In the genomic region with DNA sequence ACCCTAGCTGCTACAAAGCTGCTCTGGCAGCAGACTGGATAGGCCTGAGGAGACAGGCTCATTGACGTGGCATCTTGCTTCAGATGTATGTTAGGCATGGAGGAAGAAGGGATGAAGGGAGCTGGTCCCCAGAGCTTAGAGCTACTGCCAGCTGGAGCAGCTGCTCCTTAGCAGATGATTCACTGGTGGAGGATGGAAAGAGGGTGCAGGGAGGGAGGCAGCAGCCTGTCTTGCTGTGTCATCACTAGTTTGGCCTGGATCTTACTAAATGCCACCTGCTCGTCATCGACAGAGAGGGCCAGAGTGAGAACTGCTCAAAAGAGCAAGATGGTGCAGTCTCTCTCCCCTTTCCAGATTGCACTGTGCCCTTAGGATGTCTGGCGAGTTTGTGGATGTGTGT, we compare ENCODE assay signal across 11 mouse cellular contexts. TPM values are rescaled to one million over a fixed set of nuclear protein-coding genes. Genes with fewer than 3 reads are reported as not detected.
DNase-seq lines count a peak whose midpoint lies in the region; ATAC-seq and TF ChIP-seq lines count a peak whose summit lies in the region.
"Had no signal": no experiment of that assay in that cellular context is flagged by ENCODE, and none has a peak within 500 bp of the region (broad histone marks: within the 10 kb centered on the region; RNA-seq: fewer than 3 reads in every experiment).

No protein-coding gene starts in this region.

- peak; percentile 58 for DNase-seq in adrenal gland, adult 8-10 months
- DNase-seq in frontal cortex, adult 2 months (ENCODE audit: extremely low spot score in 1 of 2, low spot score in 1 of 2) = peak; percentile 75 to 85
- DNase-seq in left cerebral cortex, postnatal 4 days = peak; percentile 20
- no peak for DNase-seq in urinary bladder, postnatal 14 days (ENCODE audit: low spot score)
- DNase-seq in urinary bladder, postnatal 10 days (ENCODE audit: low spot score) = no peak
- DNase-seq: retina, postnatal 1 day had no signal

- no peak for ATAC-seq in forebrain, embryonic 15.5 days (replicated peaks)
- ATAC-seq in forebrain, embryonic 12.5 days (ENCODE audit: low FRiP score) = no peak
- no peak for ATAC-seq in intestine, postnatal 0 days

- intact Hi-C loops in left cerebral cortex, postnatal 4 days (cut with DNase I) = no loop called here

- peaks cover 69% of the 10 kb centered on the region for H3K36me3 ChIP-seq in forebrain, embryonic 15.5 days
- peaks cover 80% of the 10 kb centered on the region for H3K36me3 ChIP-seq in forebrain, embryonic 12.5 days (replicated peaks)
- peaks cover 71% of the 10 kb centered on the region for H3K36me3 ChIP-seq in intestine, postnatal 0 days (ENCODE audit: control insufficient read depth, insufficient read depth)

- H3K9me3 ChIP-seq in forebrain, embryonic 15.5 days = no peaks in the 10 kb centered on the region
- no peaks in the 10 kb centered on the region for H3K9me3 ChIP-seq in forebrain, embryonic 12.5 days
- H3K9me3 ChIP-seq in intestine, postnatal 0 days (ENCODE audit: control insufficient read depth) = no peaks in the 10 kb centered on the region
- H3K9me3 ChIP-seq: midbrain, embryonic 12.5 days had no signal

- H3K4me3 ChIP-seq in forebrain, embryonic 15.5 days = no peak overlapping the region
- no peak overlapping the region for H3K4me3 ChIP-seq in forebrain, embryonic 12.5 days (replicated peaks)
- H3K4me3 ChIP-seq in intestine, postnatal 0 days (ENCODE audit: low read depth, low read length) = no peak overlapping the region
- H3K4me3 ChIP-seq: midbrain, embryonic 12.5 days had no signal

- H3K9ac ChIP-seq in forebrain, embryonic 15.5 days (replicated peaks) = no peak overlapping the region
- no peak overlapping the region for H3K9ac ChIP-seq in forebrain, embryonic 12.5 days
- no peak overlapping the region for H3K9ac ChIP-seq in intestine, postnatal 0 days (ENCODE audit: low read depth, low read length)
- H3K9ac ChIP-seq: hindbrain, embryonic 14.5 days; midbrain, embryonic 12.5 days had no signal

- no peak for TF ChIP-seq CTCF in intestine, postnatal 0 days (IDR thresholded peaks at IDR 0.05; ENCODE audit: low read depth)

- peak overlapping the region; percentile 36; the same call in 1 of the 2 replicates for H3K27ac ChIP-seq in forebrain, embryonic 15.5 days (replicated peaks)
- no peak overlapping the region for H3K27ac ChIP-seq in forebrain, embryonic 12.5 days
- H3K27ac ChIP-seq in intestine, postnatal 0 days (ENCODE audit: low read depth, low read length) = no peak overlapping the region
- H3K27ac ChIP-seq: hindbrain, embryonic 14.5 days; midbrain, embryonic 12.5 days had no signal

- 72% methylated on average over 4 of the region's 4 CpGs for WGBS in forebrain, embryonic 15.5 days
- 85% methylated on average over 4 of the region's 4 CpGs for WGBS in forebrain, embryonic 12.5 days
- WGBS in intestine, postnatal 0 days = 72% methylated on average over 4 of the region's 4 CpGs

- H3K4me1 ChIP-seq in forebrain, embryonic 15.5 days = peaks cover 25% of the 10 kb centered on the region
- peaks cover 24% of the 10 kb centered on the region for H3K4me1 ChIP-seq in forebrain, embryonic 12.5 days
- H3K4me1 ChIP-seq in intestine, postnatal 0 days (replicated peaks; ENCODE audit: control insufficient read depth, insufficient read depth, low read length) = no peaks in the 10 kb centered on the region

- H3K4me2 ChIP-seq in forebrain, embryonic 15.5 days (replicated peaks) = no peak overlapping the region
- H3K4me2 ChIP-seq in forebrain, embryonic 12.5 days = no peak overlapping the region
- H3K4me2 ChIP-seq in intestine, postnatal 0 days (replicated peaks; ENCODE audit: low read depth) = no peak overlapping the region
- H3K4me2 ChIP-seq: hindbrain, embryonic 14.5 days; midbrain, embryonic 12.5 days had no signal

- H3K27me3 ChIP-seq in forebrain, embryonic 15.5 days = no peaks in the 10 kb centered on the region
- H3K27me3 ChIP-seq in forebrain, embryonic 12.5 days = no peaks in the 10 kb centered on the region
- H3K27me3 ChIP-seq in intestine, postnatal 0 days (replicated peaks; ENCODE audit: control insufficient read depth, insufficient read depth, low read length) = no peaks in the 10 kb centered on the region
- H3K27me3 ChIP-seq: midbrain, embryonic 12.5 days had no signal

RNA-seq across cellular contexts. Expression of a gene that starts 5.0 kb away (rescaled TPM):
- polyA plus RNA-seq in forebrain, embryonic 15.5 days (2015; fragmentation: Nextera tagmentation; extraction: Ambion mirVana) = 112 and 121 TPM in 2 replicates
- polyA plus RNA-seq in forebrain, embryonic 12.5 days (2016; fragmentation: Nextera tagmentation; extraction: Ambion mirVana) = 102 and 104 TPM in 2 replicates
- total RNA-seq in adrenal gland, adult 8-10 months (2022) = 100 to 1,000 TPM; 102 to 141 (median 119) TPM
- polyA plus RNA-seq in frontal cortex, adult 2 months (2012; rRNA removed) = 154 and 164 TPM in 2 replicates
- 100 to 1,000 TPM; 135 to 145 TPM for total RNA-seq in left cerebral cortex, postnatal 4 days (2021)
- 44.0 and 48.2 TPM in 2 replicates for polyA plus RNA-seq in intestine, postnatal 0 days (2015; fragmentation: Nextera tagmentation; extraction: Ambion mirVana)

RNA-seq across cellular contexts. Expression of a gene that starts 28.8 kb away (rescaled TPM):
- 48.1 and 52.4 TPM in 2 replicates for polyA plus RNA-seq in forebrain, embryonic 15.5 days (2015; fragmentation: Nextera tagmentation; extraction: Ambion mirVana)
- 69.3 and 74.0 TPM in 2 replicates for polyA plus RNA-seq in forebrain, embryonic 12.5 days (2016; fragmentation: Nextera tagmentation; extraction: Ambion mirVana)
- total RNA-seq in adrenal gland, adult 8-10 months (2022) = 100 to 1,000 TPM; 177 to 189 (median 179) TPM
- polyA plus RNA-seq in frontal cortex, adult 2 months (2012; rRNA removed) = 43.3 and 47.0 TPM in 2 replicates
- total RNA-seq in left cerebral cortex, postnatal 4 days (2021) = 10 to 100 TPM; 76.4 to 80.1 TPM
- 52.4 and 53.3 TPM in 2 replicates for polyA plus RNA-seq in intestine, postnatal 0 days (2015; fragmentation: Nextera tagmentation; extraction: Ambion mirVana)

RNA-seq across cellular contexts. Expression of a gene that starts 41.0 kb away (rescaled TPM):
- polyA plus RNA-seq in forebrain, embryonic 15.5 days (2015; fragmentation: Nextera tagmentation; extraction: Ambion mirVana) = 32.9 and 33.4 TPM in 2 replicates
- polyA plus RNA-seq in forebrain, embryonic 12.5 days (2016; fragmentation: Nextera tagmentation; extraction: Ambion mirVana) = 33.8 and 36.4 TPM in 2 replicates
- 10 to 100 TPM; 53.5 to 63.5 (median 61.5) TPM for total RNA-seq in adrenal gland, adult 8-10 months (2022)
- 15.7 and 16.8 TPM in 2 replicates for polyA plus RNA-seq in frontal cortex, adult 2 months (2012; rRNA removed)
- 10 to 100 TPM; 18.2 to 19.3 TPM for total RNA-seq in left cerebral cortex, postnatal 4 days (2021)
- polyA plus RNA-seq in intestine, postnatal 0 days (2015; fragmentation: Nextera tagmentation; extraction: Ambion mirVana) = 26.9 and 27.6 TPM in 2 replicates

RNA-seq across cellular contexts. Expression of a gene that starts 58.0 kb away (rescaled TPM):
- polyA plus RNA-seq in forebrain, embryonic 15.5 days (2015; fragmentation: Nextera tagmentation; extraction: Ambion mirVana) = 0.45 and 0.56 TPM in 2 replicates
- polyA plus RNA-seq in forebrain, embryonic 12.5 days (2016; fragmentation: Nextera tagmentation; extraction: Ambion mirVana) = 0.65 and 1.1 TPM in 2 replicates
- total RNA-seq in adrenal gland, adult 8-10 months (2022) = 10 to 100 TPM in 1 of 4 experiments, 1 to 10 TPM in 3; 4.3 to 10.2 (median 6.4) TPM
- polyA plus RNA-seq in frontal cortex, adult 2 months (2012; rRNA removed) = 3.5 and 4.1 TPM in 2 replicates
- 1 to 10 TPM; 1.4 to 1.9 TPM for total RNA-seq in left cerebral cortex, postnatal 4 days (2021)
- 3.2 and 3.8 TPM in 2 replicates for polyA plus RNA-seq in intestine, postnatal 0 days (2015; fragmentation: Nextera tagmentation; extraction: Ambion mirVana)

Comparison
In these comparisons a context has a peak if more than half of its experiments do, and no peak if none do; other contexts are left out.
1. DNase-seq: peak in adrenal gland, adult 8-10 months (single experiment), frontal cortex, adult 2 months (2 of 2) and left cerebral cortex, postnatal 4 days (single experiment); none in urinary bladder, postnatal 14 days (single experiment) and urinary bladder, postnatal 10 days (single experiment).